Mouse (Mus musculus): Measurements from ENCODE around the gene Strn4.

Strn4 gene

GRCm38 (mm10) chr7:16815351-16815941 is at the start of gene Strn4:
Gene Strn4 (plus strand): TSS chr7:16815889.
- DNase-seq (ENCODE audit: low spot score): no peak

GRCm38 (mm10) chr7:16766443-16766842 is 49.2 kb upstream of the Strn4 start:
- no peak for DNase-seq (ENCODE audit: low spot score)

GRCm38 (mm10) chr7:16775888-16776287 is 39.8 kb upstream of the Strn4 start:
- DNase-seq (ENCODE audit: low spot score): no peak

GRCm38 (mm10) chr7:16780076-16780475 is 35.6 kb upstream of the Strn4 start:
- DNase-seq (ENCODE audit: low spot score): no peak

GRCm38 (mm10) chr7:16780825-16781554 is 34.7 kb upstream of the Strn4 start, which contains the start of gene Slc1a5:
Gene Slc1a5 (plus strand): TSS chr7:16781340.
- DNase-seq (ENCODE audit: low spot score): peak; percentile 88

- no peak for DNase-seq (ENCODE audit: low spot score)
Observed at GRCm38 (mm10) chr7:16781555-16781815, 34.2 kb upstream of the Strn4 start.

- peak; percentile 26 for DNase-seq (ENCODE audit: low spot score)
Observed at GRCm38 (mm10) chr7:16781816-16782554, 33.7 kb upstream of the Strn4 start.

- DNase-seq (ENCODE audit: low spot score): no peak
Observed at GRCm38 (mm10) chr7:16782555-16783125, 33.0 kb upstream of the Strn4 start.

GRCm38 (mm10) chr7:16783224-16783688 is 32.4 kb upstream of the Strn4 start:
- DNase-seq (ENCODE audit: low spot score): peak; percentile 74

- peak; percentile 55 for DNase-seq (ENCODE audit: low spot score)
Observed at GRCm38 (mm10) chr7:16783758-16784415, 31.8 kb upstream of the Strn4 start.

GRCm38 (mm10) chr7:16784498-16784976 is 31.2 kb upstream of the Strn4 start:
- peak; percentile 18 for DNase-seq (ENCODE audit: low spot score)

GRCm38 (mm10) chr7:16785541-16786083 is 30.1 kb upstream of the Strn4 start:
- DNase-seq (ENCODE audit: low spot score): no peak

GRCm38 (mm10) chr7:16792316-16792715 is 23.4 kb upstream of the Strn4 start:
- no peak for DNase-seq (ENCODE audit: low spot score)

GRCm38 (mm10) chr7:16793010-16793725 is 22.5 kb upstream of the Strn4 start:
- no peak for DNase-seq (ENCODE audit: low spot score)

GRCm38 (mm10) chr7:16794886-16795285 is 20.8 kb upstream of the Strn4 start:
- no peak for DNase-seq (ENCODE audit: low spot score)

GRCm38 (mm10) chr7:16804409-16805028 is 11.2 kb upstream of the Strn4 start:
- no peak for DNase-seq (ENCODE audit: low spot score)

GRCm38 (mm10) chr7:16807936-16808335 is 7.8 kb upstream of the Strn4 start:
- no peak for DNase-seq (ENCODE audit: low spot score)

GRCm38 (mm10) chr7:16808647-16809046 is 7.0 kb upstream of the Strn4 start:
- no peak for DNase-seq (ENCODE audit: low spot score)

- DNase-seq (ENCODE audit: low spot score): peak; percentile 39
Observed at GRCm38 (mm10) chr7:16809739-16810138, 6.0 kb upstream of the Strn4 start.

GRCm38 (mm10) chr7:16810399-16810919 is 5.2 kb upstream of the Strn4 start:
- DNase-seq (ENCODE audit: low spot score): no peak

Data from spleen, adult 12 weeks (tissue).